Mouse (Mus musculus) spleen, adult 2 months (tissue): ENCODE measurements around the gene Gm37240. TPM values are rescaled to one million over a fixed set of nuclear protein-coding genes. Genes with fewer than 3 reads are reported as not detected.
"Not testable (repeated sequence)": the region's sequence is repeated elsewhere in the genome, so short reads cannot be mapped to it uniquely, and the experiment has no call there.

Experiments
- DNase-seq, 2 experiments: peaks; one replicate each; pipeline versions ENCODE4 v3.0.0 to v3.0.0-alpha.2; 2012 to 2021; ENCODE audit warnings: low spot score in 2 of 2, low read depth in 1 of 2
- H3K27ac ChIP-seq: fragments of 200-500 bp; 2 replicates; pipeline ENCODE4 v1.5.1; 2012; ENCODE audit warnings: low read length, inconsistent platforms; ENCODE audit not compliant: insufficient read depth
- H3K27me3 ChIP-seq: fragments of 200-500 bp; 2 replicates; pipeline ENCODE4 v1.6.1; 2012; ENCODE audit warnings: mild to moderate bottlenecking, moderate library complexity, low read length, inconsistent platforms; ENCODE audit not compliant: control insufficient read depth, insufficient read depth
- H3K36me3 ChIP-seq: fragments of 200-500 bp; 2 replicates; pipeline ENCODE4 v1.6.1; 2012; ENCODE audit warnings: mild to moderate bottlenecking, low read length, inconsistent platforms; ENCODE audit not compliant: control insufficient read depth, insufficient read depth
- H3K4me1 ChIP-seq: fragments of 200-500 bp; 2 replicates; pipeline ENCODE4 v1.6.1; 2011; ENCODE audit warnings: inconsistent platforms; ENCODE audit not compliant: control insufficient read depth, insufficient read depth, insufficient read length
- H3K4me3 ChIP-seq: fragments of 200-500 bp; 2 replicates; pipeline ENCODE4 v1.5.1; 2011; ENCODE audit warnings: mild to moderate bottlenecking, inconsistent platforms; ENCODE audit not compliant: insufficient read depth, insufficient read length; ENCODE audit errors: extremely low read depth
- CTCF ChIP-seq: fragments of 200-500 bp; IDR thresholded peaks from 2 replicates; pipeline ENCODE4 v1.5.1; 2011; ENCODE audit warnings: mild to moderate bottlenecking, inconsistent platforms; ENCODE audit not compliant: insufficient read depth, insufficient read length, insufficient replicate concordance; ENCODE audit errors: extremely low read depth
- POLR2A ChIP-seq: fragments of 200-500 bp; IDR thresholded peaks from 2 replicates; pipeline ENCODE4 v1.6.1; 2011; ENCODE audit warnings: low read depth, low read length, inconsistent platforms
- WGBS: fragments of 180-500 bp; shearing (Covaris S2); methylation state at CpG from one replicate; pipeline ENCODE4 v1.1.7; 2018; 5-methylcytosine and 5-hydroxymethylcytosine counted together
- polyA plus RNA-seq: library from polyadenylated mRNA; depleted of rRNA; stranded (reverse); fragments of >200 nt; gene quantifications from 2 replicates; pipeline ENCODE4 v1.2.3, GENCODE M21; 2012

Gm37240 gene
- polyA plus RNA-seq, 1 experiment: 1.1 TPM

GRCm38 (mm10) chr3:85923954-85924945 is 36.9 kb upstream of the Gm37240 start:
- Histone ChIP-seq H3K36me3 (no peaks in the 10 kb centered on the region), H3K4me1 (no peaks in the 10 kb centered on the region), H3K27me3 (no peaks in the 10 kb centered on the region), H3K4me3 (no peak overlapping the region), H3K27ac (no peak overlapping the region)
- peak in 1 of 2 experiments; percentile 44 for DNase-seq
- peak; percentile 82; the same call in 1 of the 2 replicates for TF ChIP-seq CTCF
- no peak for TF ChIP-seq POLR2A
- 52% methylated on average over 18 of the region's 18 CpGs for WGBS

GRCm38 (mm10) chr3:85923343-85923742 is 36.0 kb upstream of the Gm37240 start:
- Histone ChIP-seq H3K4me3 (no peak overlapping the region), H3K27me3 (no peaks in the 10 kb centered on the region), H3K36me3 (no peaks in the 10 kb centered on the region), H3K27ac (no peak overlapping the region), H3K4me1 (no peaks in the 10 kb centered on the region)
- no peak for DNase-seq
- WGBS: 88% methylated on average over 8 of the region's 8 CpGs
- TF ChIP-seq CTCF (no peak), POLR2A (no peak)

GRCm38 (mm10) chr3:85922331-85922730 is 35.0 kb upstream of the Gm37240 start:
- Histone ChIP-seq H3K27me3 (no peaks in the 10 kb centered on the region), H3K4me3 (no peak overlapping the region; the same call in 1 of the 2 replicates), H3K27ac (no peak overlapping the region), H3K36me3 (no peaks in the 10 kb centered on the region), H3K4me1 (no peaks in the 10 kb centered on the region)
- TF ChIP-seq POLR2A: no peak
- TF ChIP-seq CTCF: no peak
- 75% methylated on average over 3 of the region's 3 CpGs for WGBS
- no peak for DNase-seq

- not testable (repeated sequence) for H3K4me3 ChIP-seq, H3K36me3 ChIP-seq, H3K27me3 ChIP-seq, DNase-seq, H3K4me1 ChIP-seq, H3K27ac ChIP-seq
- WGBS: 95% methylated on average over 2 of the region's 2 CpGs
Observed at GRCm38 (mm10) chr3:85920671-85921070, 33.4 kb upstream of the Gm37240 start.

- Histone ChIP-seq H3K27me3 (no peaks in the 10 kb centered on the region), H3K4me1 (no peaks in the 10 kb centered on the region), H3K4me3 (no peak overlapping the region), H3K27ac (no peak overlapping the region), H3K36me3 (no peaks in the 10 kb centered on the region)
- no peak for TF ChIP-seq POLR2A
- peak; percentile 17; the same call in 1 of the 2 replicates for TF ChIP-seq CTCF
- WGBS: 12% methylated on average over 4 of the region's 4 CpGs
- no peak for DNase-seq
Observed at GRCm38 (mm10) chr3:85917600-85917999, 30.3 kb upstream of the Gm37240 start.

GRCm38 (mm10) chr3:85914806-85915205 is 27.5 kb upstream of the Gm37240 start:
- DNase-seq: no peak
- H3K27ac ChIP-seq: no peak overlapping the region
- no peak for TF ChIP-seq CTCF
- no peak for TF ChIP-seq POLR2A
- H3K27me3 ChIP-seq: no peaks in the 10 kb centered on the region
- 81% methylated on average over 6 of the region's 6 CpGs for WGBS
- H3K4me1 ChIP-seq: no peaks in the 10 kb centered on the region
- H3K4me3 ChIP-seq: no peak overlapping the region
- H3K36me3 ChIP-seq: no peaks in the 10 kb centered on the region

GRCm38 (mm10) chr3:85907136-85907535 is 19.8 kb upstream of the Gm37240 start:
- no peak for DNase-seq
- Histone ChIP-seq H3K4me3 (no peak overlapping the region), H3K27ac (no peak overlapping the region), H3K4me1 (no peaks in the 10 kb centered on the region), H3K27me3 (no peaks in the 10 kb centered on the region), H3K36me3 (no peaks in the 10 kb centered on the region)
- WGBS: 64% methylated on average over 7 of the region's 7 CpGs
- TF ChIP-seq POLR2A: no peak
- TF ChIP-seq CTCF: no peak
